Mouse (Mus musculus) hindbrain, embryonic 16.5 days (tissue): ENCODE results near the gene Slc22a12. TPM values are rescaled to one million over a fixed set of nuclear protein-coding genes. Genes with fewer than 3 reads are reported as not detected.

Experiments used
- ATAC-seq: fragments of 200-750 bp; cut with Nextera tagmentation; 2 replicates; pipeline ENCODE4 v1.8.0; 2017; ENCODE audit warnings: moderate TSS enrichment, moderate library complexity
- H3K27ac ChIP-seq: fragments of 300-500 bp; sonication (generic); 2 replicates; pipeline ENCODE4 v1.5.1; 2014; ENCODE audit warnings: low read depth, mild to moderate bottlenecking, control low read depth, low read length, moderate library complexity
- H3K27me3 ChIP-seq: fragments of 300-500 bp; sonication (generic); replicated peaks from 2 replicates; pipeline ENCODE4 v1.6.1; 2014; ENCODE audit warnings: low read length; ENCODE audit not compliant: control insufficient read depth, insufficient read depth
- H3K36me3 ChIP-seq: fragments of 300-500 bp; sonication (generic); 2 replicates; pipeline ENCODE4 v1.6.1; 2014; ENCODE audit warnings: mild to moderate bottlenecking, low read length, moderate library complexity, mixed read lengths; ENCODE audit not compliant: control insufficient read depth, insufficient read depth
- H3K4me1 ChIP-seq: fragments of 300-500 bp; sonication (generic); 2 replicates; pipeline ENCODE4 v1.6.1; 2014; ENCODE audit warnings: low read depth, low read length; ENCODE audit not compliant: control insufficient read depth, insufficient read depth
- H3K4me2 ChIP-seq: fragments of 300-500 bp; sonication (generic); 2 replicates; pipeline ENCODE4 v1.6.1; 2014; ENCODE audit warnings: mild to moderate bottlenecking, low read length, control low read depth, moderate library complexity
- H3K4me3 ChIP-seq: fragments of 300-500 bp; sonication (generic); 2 replicates; pipeline ENCODE4 v1.5.1; 2014; ENCODE audit warnings: mild to moderate bottlenecking, low read length, control low read depth, moderate library complexity
- H3K9ac ChIP-seq: fragments of 300-500 bp; sonication (generic); 2 replicates; pipeline ENCODE4 v1.6.1; 2014; ENCODE audit warnings: low read depth, mild to moderate bottlenecking, control low read depth, low read length, moderate library complexity
- H3K9me3 ChIP-seq: fragments of 300-500 bp; sonication (generic); 2 replicates; pipeline ENCODE4 v1.6.1; 2014; ENCODE audit warnings: mild to moderate bottlenecking, low read length, moderate library complexity; ENCODE audit not compliant: control insufficient read depth
- WGBS: fragments of 180-500 bp; shearing (Covaris S2); extraction: QIAGEN DNeasy Blood & Tissue Kit; methylation state at CpG from one replicate; pipeline ENCODE4 v1.1.7; 2014; 5-methylcytosine and 5-hydroxymethylcytosine counted together
- polyA plus RNA-seq: library from polyadenylated mRNA; unstranded; fragments of >200 nt; fragmentation: Nextera tagmentation; extraction: Ambion mirVana; gene quantifications from 2 replicates; pipeline ENCODE4 v1.2.1, GENCODE M21; 2015

The Slc22a12 gene
- polyA plus RNA-seq, 1 experiment from 2014 or later: not detected

DNA sequence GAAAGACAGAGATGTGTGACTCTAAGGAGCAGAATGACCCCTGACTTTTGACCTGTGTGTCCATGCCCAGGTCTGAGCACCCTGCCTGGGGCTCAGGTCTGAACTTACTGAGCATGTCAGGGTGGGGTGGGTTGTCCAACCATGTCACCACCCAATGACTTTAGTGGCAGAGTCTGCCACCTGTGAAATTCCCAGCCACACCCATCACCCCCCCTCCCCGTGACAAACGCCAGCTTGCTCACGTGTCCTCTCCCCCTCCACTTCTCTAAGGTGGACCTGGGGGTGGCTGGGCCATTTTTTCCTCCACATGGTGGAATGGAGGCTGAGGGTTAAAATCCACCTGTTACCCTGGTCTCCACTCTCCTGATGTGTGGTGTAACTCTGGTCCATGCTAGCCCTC is 6.6 kb downstream of the Slc22a12 start:
- no peak overlapping the region for H3K4me3 ChIP-seq
- WGBS: 79% methylated on average over 3 of the region's 3 CpGs
- ATAC-seq: no peak
- H3K9me3 ChIP-seq: no peaks in the 10 kb centered on the region
- H3K27me3 ChIP-seq: no peaks in the 10 kb centered on the region
- H3K36me3 ChIP-seq: no peaks in the 10 kb centered on the region
- H3K27ac ChIP-seq: no peak overlapping the region
- H3K4me2 ChIP-seq: no peak overlapping the region
- peaks cover 23% of the 10 kb centered on the region for H3K4me1 ChIP-seq
- H3K9ac ChIP-seq: no peak overlapping the region

DNA sequence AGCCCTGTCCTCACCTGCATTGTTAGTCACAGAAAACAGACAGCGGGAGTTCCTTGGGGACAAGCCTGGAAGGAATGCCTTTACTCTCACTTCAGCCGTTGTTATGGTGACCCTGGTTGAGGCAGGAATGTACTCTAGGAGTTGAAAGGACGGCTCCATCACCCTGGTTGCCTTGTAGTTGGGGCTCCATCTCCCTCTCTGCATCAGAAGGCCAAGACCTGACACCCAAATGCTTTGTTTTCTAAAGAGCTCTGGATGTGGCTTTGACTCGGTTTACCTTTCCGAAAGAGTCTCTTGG is 8.8 kb downstream of the Slc22a12 start:
- no peak overlapping the region for H3K4me2 ChIP-seq
- no peak for ATAC-seq
- WGBS: 34% methylated on average over 5 of the region's 5 CpGs
- H3K36me3 ChIP-seq: no peaks in the 10 kb centered on the region
- no peak overlapping the region for H3K27ac ChIP-seq
- H3K27me3 ChIP-seq: no peaks in the 10 kb centered on the region
- H3K4me1 ChIP-seq: peaks cover 34% of the 10 kb centered on the region
- no peak overlapping the region for H3K4me3 ChIP-seq
- H3K9me3 ChIP-seq: no peaks in the 10 kb centered on the region
- no peak overlapping the region for H3K9ac ChIP-seq

DNA sequence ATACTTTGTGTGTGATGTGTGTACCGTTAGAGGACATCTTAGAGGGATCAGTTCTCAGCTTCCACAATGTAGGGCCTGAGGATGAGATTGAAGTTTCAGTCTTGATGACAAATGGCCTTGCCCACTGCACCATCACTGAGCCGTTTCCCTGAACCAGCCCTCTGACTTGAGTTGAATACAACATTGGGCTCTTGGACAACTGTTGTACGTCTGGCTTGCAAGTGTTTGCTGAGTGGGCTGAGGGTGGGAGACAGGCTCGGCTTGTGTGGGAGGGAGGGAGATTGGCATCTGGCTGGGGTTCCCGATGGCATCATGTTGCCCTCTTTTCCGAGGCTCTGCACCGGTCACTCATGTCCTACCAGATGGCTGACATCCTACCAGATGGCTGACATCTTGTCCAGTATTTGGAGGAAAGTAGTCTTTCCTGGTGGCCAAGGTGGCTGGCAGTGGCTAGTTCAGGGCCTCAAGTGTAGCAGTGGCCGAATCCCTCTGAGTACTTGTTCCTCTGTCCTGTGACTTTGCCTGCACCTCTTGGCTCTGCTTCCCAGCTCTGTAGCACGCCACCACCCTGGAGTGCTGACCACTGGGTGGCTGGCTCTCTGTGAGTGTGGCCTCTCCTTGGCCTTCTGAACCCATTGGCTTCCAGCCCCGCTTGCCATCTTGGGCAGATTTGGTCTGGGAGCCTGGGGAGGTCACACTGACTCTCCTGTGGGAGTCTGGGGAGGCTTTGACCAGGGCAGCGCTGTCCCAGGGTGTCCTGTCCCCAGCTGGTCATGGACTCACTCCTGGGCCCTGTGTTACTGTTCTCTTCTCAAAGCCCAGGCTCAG is 9.3 kb downstream of the Slc22a12 start:
- peaks cover 34% of the 10 kb centered on the region for H3K4me1 ChIP-seq

DNA sequence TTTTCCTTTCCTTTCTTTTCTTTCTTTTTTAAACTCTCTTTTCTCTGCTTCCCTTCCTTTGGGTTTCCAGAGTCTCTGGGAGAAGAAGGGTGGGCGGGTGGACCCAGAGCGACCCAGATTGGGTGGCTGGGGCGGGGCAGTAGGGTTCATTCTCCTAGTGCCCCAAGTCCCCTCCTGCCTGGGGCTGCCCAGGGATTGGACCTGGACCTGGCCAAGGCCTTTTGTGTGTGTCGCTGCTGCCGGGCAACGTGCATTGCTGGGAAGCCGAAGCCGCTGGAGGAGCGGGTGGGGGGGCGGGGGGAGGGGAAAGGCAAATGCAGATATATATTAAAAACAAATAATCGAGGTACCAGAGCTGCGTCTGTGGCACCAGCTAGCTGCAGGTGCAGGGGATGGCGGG is 10.2 kb downstream of the Slc22a12 start:
- WGBS: 6% methylated on average over 13 of the region's 13 CpGs
- Histone ChIP-seq H3K9ac (no peak overlapping the region; the same call in 1 of the 2 replicates), H3K4me3 (no peak overlapping the region; the same call in 1 of the 2 replicates), H3K9me3 (no peaks in the 10 kb centered on the region), H3K4me1 (peaks cover 36% of the 10 kb centered on the region), H3K27ac (peak overlapping the region; percentile 75), H3K4me2 (peak overlapping the region; percentile 71), H3K36me3 (no peaks in the 10 kb centered on the region), H3K27me3 (no peaks in the 10 kb centered on the region)
- peak; percentile 21; the same call in 1 of the 2 replicates for ATAC-seq

More for the DNA sequence above, 9.3 kb downstream of the Slc22a12 start:
- Histone ChIP-seq H3K27me3 (no peaks in the 10 kb centered on the region), H3K9ac (no peak overlapping the region), H3K9me3 (no peaks in the 10 kb centered on the region), H3K27ac (peak overlapping the region; percentile 54), H3K4me3 (no peak overlapping the region), H3K4me2 (no peak overlapping the region), H3K36me3 (no peaks in the 10 kb centered on the region)
- no peak for ATAC-seq
- 53% methylated on average over 11 of the region's 11 CpGs for WGBS

DNA sequence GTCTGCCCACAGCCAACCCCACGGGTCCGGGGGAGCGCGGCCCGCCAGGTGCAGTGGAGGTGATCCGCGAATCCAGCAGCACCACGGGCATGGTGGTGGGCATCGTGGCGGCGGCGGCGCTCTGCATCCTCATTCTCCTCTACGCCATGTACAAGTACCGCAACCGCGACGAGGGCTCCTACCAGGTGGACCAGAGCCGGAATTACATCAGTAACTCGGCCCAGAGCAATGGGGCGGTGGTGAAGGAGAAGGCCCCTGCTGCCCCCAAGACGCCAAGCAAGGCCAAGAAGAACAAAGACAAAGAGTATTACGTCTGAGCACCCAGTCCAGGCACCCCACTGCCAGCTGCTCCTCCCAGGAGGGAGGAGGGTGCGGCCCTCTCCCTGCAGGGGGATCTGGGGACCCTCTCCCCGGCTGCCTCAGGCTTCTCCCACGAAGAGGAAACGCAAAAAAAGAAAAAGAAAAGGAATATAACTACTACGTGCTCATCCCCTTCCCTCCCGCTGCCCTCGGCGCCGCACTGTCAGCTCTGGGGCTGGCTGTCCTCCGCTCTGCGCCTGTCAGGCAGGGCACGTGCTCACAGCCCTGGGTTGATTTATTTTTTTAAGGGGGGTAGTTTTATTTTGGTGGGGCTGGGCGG is 10.9 kb downstream of the Slc22a12 start:
- Histone ChIP-seq H3K9me3 (no peaks in the 10 kb centered on the region), H3K27ac (peak overlapping the region; percentile 75), H3K36me3 (peaks cover 1% of the 10 kb centered on the region; the same call in 1 of the 2 replicates), H3K4me2 (peak overlapping the region; percentile 71), H3K9ac (peak overlapping the region; percentile 69), H3K4me1 (peaks cover 36% of the 10 kb centered on the region), H3K27me3 (no peaks in the 10 kb centered on the region), H3K4me3 (peak overlapping the region; percentile 40)
- ATAC-seq: no peak
- WGBS: 2% methylated on average over 36 of the region's 36 CpGs

GRCm38 (mm10) chr19:6531011-6531631 is 11.7 kb downstream of the Slc22a12 start:
- Histone ChIP-seq H3K9ac (peak overlapping the region; percentile 69), H3K36me3 (peaks cover 7% of the 10 kb centered on the region; the same call in 1 of the 2 replicates), H3K4me2 (peak overlapping the region; percentile 71), H3K27me3 (no peaks in the 10 kb centered on the region), H3K9me3 (no peaks in the 10 kb centered on the region), H3K4me3 (peak overlapping the region; percentile 40), H3K27ac (peak overlapping the region; percentile 75), H3K4me1 (peaks cover 36% of the 10 kb centered on the region)
- ATAC-seq: no peak
- 2% methylated on average over 56 of the region's 56 CpGs for WGBS

DNA sequence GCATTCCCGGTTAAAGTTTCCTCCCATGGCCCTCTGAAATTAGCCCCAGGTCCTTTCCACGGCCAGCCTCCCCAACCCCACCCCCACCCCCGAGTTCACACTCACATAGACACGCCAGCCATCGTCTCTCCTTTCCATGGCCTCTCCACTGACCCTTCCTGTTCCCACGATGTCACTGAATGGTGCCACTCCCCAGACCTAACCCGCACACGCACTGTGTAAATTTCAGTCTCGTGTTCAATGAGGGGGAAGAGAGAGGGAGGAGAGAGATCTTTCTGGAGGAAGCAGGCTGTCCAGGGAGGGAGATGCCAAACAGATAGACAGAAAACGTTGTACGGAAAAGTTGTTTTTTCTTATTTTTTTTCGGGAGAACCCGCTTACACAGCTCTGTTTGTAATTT is 12.5 kb downstream of the Slc22a12 start:
- WGBS: 18% methylated on average over 13 of the region's 13 CpGs
- ATAC-seq: no peak
- Histone ChIP-seq H3K27ac (peak overlapping the region; percentile 46), H3K4me2 (0 out of 2 replicates have a peak overlapping the region, but pooled peaks have one; percentile 13), H3K9me3 (no peaks in the 10 kb centered on the region), H3K36me3 (peaks cover 7% of the 10 kb centered on the region; the same call in 1 of the 2 replicates), H3K27me3 (no peaks in the 10 kb centered on the region), H3K9ac (0 out of 2 replicates have a peak overlapping the region, but pooled peaks have one; percentile 29), H3K4me3 (no peak overlapping the region), H3K4me1 (peaks cover 36% of the 10 kb centered on the region)

DNA sequence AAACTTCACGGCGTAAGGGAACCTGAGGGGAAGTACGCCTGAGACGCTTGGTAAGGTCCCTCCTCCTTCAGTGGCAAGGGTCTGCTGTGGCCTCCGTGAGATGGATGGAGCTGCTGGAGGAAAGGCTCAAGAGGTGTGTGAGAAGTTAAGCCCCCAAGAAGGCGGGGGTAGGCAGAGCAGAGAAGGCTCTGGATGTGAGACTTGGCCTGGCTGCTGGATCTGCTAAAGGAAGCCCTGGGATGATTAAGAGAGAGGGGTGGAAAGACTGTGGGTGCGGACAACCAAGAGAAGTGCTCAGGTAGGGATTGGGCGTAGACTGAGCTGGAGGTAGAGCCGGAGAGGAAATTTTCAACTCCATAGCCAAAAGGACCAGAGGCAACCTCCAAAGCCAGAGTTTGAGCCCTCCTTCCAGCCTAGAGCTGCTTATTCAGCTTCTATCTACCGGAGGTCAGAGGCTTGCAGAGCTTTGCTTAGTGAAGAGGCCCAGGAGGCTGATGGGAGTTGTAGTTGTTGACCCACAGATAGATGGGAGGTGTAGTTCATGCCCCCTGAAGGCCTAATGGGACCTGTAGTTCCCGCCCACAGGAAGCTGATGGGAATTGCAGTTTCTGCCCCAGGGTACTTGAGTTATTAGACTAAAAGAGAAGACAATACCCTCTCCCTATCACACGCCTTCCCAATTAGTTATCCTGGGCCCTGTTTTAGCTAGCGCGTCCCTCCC is 13.4 kb downstream of the Slc22a12 start:
- WGBS: 60% methylated on average over 14 of the region's 14 CpGs
- H3K27ac ChIP-seq: peak overlapping the region; percentile 37; the same call in 1 of the 2 replicates
- no peak overlapping the region for H3K9ac ChIP-seq
- H3K36me3 ChIP-seq: peaks cover 7% of the 10 kb centered on the region; the same call in 1 of the 2 replicates
- no peaks in the 10 kb centered on the region for H3K9me3 ChIP-seq
- no peak; the same call in 1 of the 2 replicates for ATAC-seq
- no peak overlapping the region for H3K4me3 ChIP-seq
- H3K4me2 ChIP-seq: peak overlapping the region; percentile 11; the same call in 1 of the 2 replicates
- peaks cover 36% of the 10 kb centered on the region for H3K4me1 ChIP-seq
- no peaks in the 10 kb centered on the region for H3K27me3 ChIP-seq
